Mouse (Mus musculus): ENCODE data around the gene Tmem59. TPM values are rescaled to one million over a fixed set of nuclear protein-coding genes. Genes with fewer than 3 reads are reported as not detected.

Gene Tmem59
- polyA plus RNA-seq, 1 experiment, result 142 TPM

DNA sequence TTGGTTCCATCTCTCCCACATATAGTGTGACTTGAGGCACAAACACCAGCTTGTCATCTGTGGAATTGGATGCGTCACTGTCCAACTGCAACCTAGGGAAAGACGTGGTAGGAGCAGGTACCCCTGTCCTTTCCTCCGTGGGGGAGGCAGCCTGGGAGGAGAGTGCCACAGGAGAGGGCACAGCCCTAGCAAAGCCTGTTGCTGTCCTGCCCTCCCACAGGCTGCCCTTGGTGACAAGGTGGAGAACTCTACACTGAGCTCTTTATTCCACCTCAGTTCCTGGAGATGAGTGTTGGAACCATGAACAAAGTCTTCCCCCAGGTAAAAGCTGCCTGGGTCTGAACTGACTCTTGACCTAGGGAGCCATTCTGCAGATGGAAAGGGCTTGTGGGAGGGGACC lies 30.7 kb downstream of the Tmem59 start, which contains the start of gene Ldlrad1:
TSS of gene Ldlrad1 (plus strand) at position 301 of the 400 bp plus-strand sequence.
- Histone ChIP-seq H3K36me3 (ENCODE audit: control insufficient read depth, insufficient read depth) (no peaks in the 10 kb centered on the region), H3K79me3 (ENCODE audit: low read depth) (no peaks in the 10 kb centered on the region), H3ac (ENCODE audit: control insufficient read depth, insufficient read length, low read depth) (no peak within 1 kb of the TSS), H3K4me3 (ENCODE audit: insufficient read depth, poor library complexity, severe bottlenecking) (no peak within 1 kb of the TSS), H3K79me2 (ENCODE audit: control insufficient read depth, insufficient read depth) (no peaks in the 10 kb centered on the region), H3K27me3 (ENCODE audit: control insufficient read depth, insufficient read depth, insufficient read length) (no peaks in the 10 kb centered on the region)
- TF ChIP-seq CTCF (IDR thresholded peaks at IDR 0.05; ENCODE audit: control insufficient read depth, insufficient read depth, insufficient read length) (no peak), MAX (IDR thresholded peaks at IDR 0.05) (no peak), MYOD1 (IDR thresholded peaks at IDR 0.05; ENCODE audit: control insufficient read depth, insufficient read length, low read depth) (no peak), CEBPB (IDR thresholded peaks at IDR 0.05; ENCODE audit: low read depth) (no peak), FOSL1 (IDR thresholded peaks at IDR 0.05; ENCODE audit: insufficient read depth, low read length, poor library complexity, severe bottlenecking) (no peak), MYOG (IDR thresholded peaks at IDR 0.05; ENCODE audit: control insufficient read depth, extremely low read depth, insufficient read length) (no peak), USF1 (IDR thresholded peaks at IDR 0.05; ENCODE audit: low read depth) (no peak)

GRCm38 (mm10) chr4:107210483-107211097 lies 32.4 kb downstream of the Tmem59 start:
- TF ChIP-seq USF1 (IDR thresholded peaks at IDR 0.05; ENCODE audit: low read depth), result no peak
- TF ChIP-seq FOSL1 (IDR thresholded peaks at IDR 0.05; ENCODE audit: insufficient read depth, low read length, poor library complexity, severe bottlenecking), result no peak
- TF ChIP-seq MYOD1 (IDR thresholded peaks at IDR 0.05; ENCODE audit: control insufficient read depth, insufficient read length, low read depth), result no peak
- no peak for TF ChIP-seq CEBPB (IDR thresholded peaks at IDR 0.05; ENCODE audit: low read depth)
- TF ChIP-seq CTCF (IDR thresholded peaks at IDR 0.05; ENCODE audit: control insufficient read depth, insufficient read depth, insufficient read length), result no peak
- no peak for TF ChIP-seq MAX (IDR thresholded peaks at IDR 0.05)
- no peak for TF ChIP-seq MYOG (IDR thresholded peaks at IDR 0.05; ENCODE audit: control insufficient read depth, extremely low read depth, insufficient read length)
- Histone ChIP-seq H3K79me2 (ENCODE audit: control insufficient read depth, insufficient read depth) (no peaks in the 10 kb centered on the region), H3K27me3 (ENCODE audit: control insufficient read depth, insufficient read depth, insufficient read length) (no peaks in the 10 kb centered on the region), H3K79me3 (ENCODE audit: low read depth) (no peaks in the 10 kb centered on the region), H3ac (ENCODE audit: control insufficient read depth, insufficient read length, low read depth) (no peak overlapping the region), H3K4me3 (ENCODE audit: insufficient read depth, poor library complexity, severe bottlenecking) (no peak overlapping the region), H3K36me3 (ENCODE audit: control insufficient read depth, insufficient read depth) (no peaks in the 10 kb centered on the region)

- no peak overlapping the region for H3K4me3 ChIP-seq (ENCODE audit: insufficient read depth, poor library complexity, severe bottlenecking)
- H3K79me3 ChIP-seq (ENCODE audit: low read depth), result no peaks in the 10 kb centered on the region
- no peaks in the 10 kb centered on the region for H3K36me3 ChIP-seq (ENCODE audit: control insufficient read depth, insufficient read depth)
- H3K27me3 ChIP-seq (ENCODE audit: control insufficient read depth, insufficient read depth, insufficient read length), result no peaks in the 10 kb centered on the region
- TF ChIP-seq CEBPB (IDR thresholded peaks at IDR 0.05; ENCODE audit: low read depth), result no peak
- TF ChIP-seq USF1 (IDR thresholded peaks at IDR 0.05; ENCODE audit: low read depth), result no peak
- no peak for TF ChIP-seq CTCF (IDR thresholded peaks at IDR 0.05; ENCODE audit: control insufficient read depth, insufficient read depth, insufficient read length)
- no peak for TF ChIP-seq FOSL1 (IDR thresholded peaks at IDR 0.05; ENCODE audit: insufficient read depth, low read length, poor library complexity, severe bottlenecking)
- TF ChIP-seq MAX (IDR thresholded peaks at IDR 0.05), result no peak
- TF ChIP-seq MYOG (IDR thresholded peaks at IDR 0.05; ENCODE audit: control insufficient read depth, extremely low read depth, insufficient read length), result no peak
- no peak for TF ChIP-seq MYOD1 (IDR thresholded peaks at IDR 0.05; ENCODE audit: control insufficient read depth, insufficient read length, low read depth)
- no peak overlapping the region for H3ac ChIP-seq (ENCODE audit: control insufficient read depth, insufficient read length, low read depth)
- H3K79me2 ChIP-seq (ENCODE audit: control insufficient read depth, insufficient read depth), result no peaks in the 10 kb centered on the region
These were observed 33.3 kb downstream of the Tmem59 start for GRCm38 (mm10) chr4:107211465-107211864.

GRCm38 (mm10) chr4:107211936-107212335 lies 33.7 kb downstream of the Tmem59 start:
- no peak overlapping the region for H3ac ChIP-seq (ENCODE audit: control insufficient read depth, insufficient read length, low read depth)
- no peak for TF ChIP-seq MYOG (IDR thresholded peaks at IDR 0.05; ENCODE audit: control insufficient read depth, extremely low read depth, insufficient read length)
- TF ChIP-seq MAX (IDR thresholded peaks at IDR 0.05), result no peak
- TF ChIP-seq USF1 (IDR thresholded peaks at IDR 0.05; ENCODE audit: low read depth), result no peak
- TF ChIP-seq FOSL1 (IDR thresholded peaks at IDR 0.05; ENCODE audit: insufficient read depth, low read length, poor library complexity, severe bottlenecking), result no peak
- no peak for TF ChIP-seq CEBPB (IDR thresholded peaks at IDR 0.05; ENCODE audit: low read depth)
- TF ChIP-seq CTCF (IDR thresholded peaks at IDR 0.05; ENCODE audit: control insufficient read depth, insufficient read depth, insufficient read length), result no peak
- no peak for TF ChIP-seq MYOD1 (IDR thresholded peaks at IDR 0.05; ENCODE audit: control insufficient read depth, insufficient read length, low read depth)
- no peaks in the 10 kb centered on the region for H3K27me3 ChIP-seq (ENCODE audit: control insufficient read depth, insufficient read depth, insufficient read length)
- H3K4me3 ChIP-seq (ENCODE audit: insufficient read depth, poor library complexity, severe bottlenecking), result no peak overlapping the region
- H3K36me3 ChIP-seq (ENCODE audit: control insufficient read depth, insufficient read depth), result no peaks in the 10 kb centered on the region
- no peaks in the 10 kb centered on the region for H3K79me3 ChIP-seq (ENCODE audit: low read depth)
- H3K79me2 ChIP-seq (ENCODE audit: control insufficient read depth, insufficient read depth), result no peaks in the 10 kb centered on the region

GRCm38 (mm10) chr4:107213279-107214011 lies 35.2 kb downstream of the Tmem59 start:
- no peaks in the 10 kb centered on the region for H3K79me2 ChIP-seq (ENCODE audit: control insufficient read depth, insufficient read depth)
- H3K36me3 ChIP-seq (ENCODE audit: control insufficient read depth, insufficient read depth), result no peaks in the 10 kb centered on the region
- H3K4me3 ChIP-seq (ENCODE audit: insufficient read depth, poor library complexity, severe bottlenecking), result no peak overlapping the region
- H3ac ChIP-seq (ENCODE audit: control insufficient read depth, insufficient read length, low read depth), result no peak overlapping the region
- no peaks in the 10 kb centered on the region for H3K79me3 ChIP-seq (ENCODE audit: low read depth)
- no peak for TF ChIP-seq MAX (IDR thresholded peaks at IDR 0.05)
- TF ChIP-seq MYOG (IDR thresholded peaks at IDR 0.05; ENCODE audit: control insufficient read depth, extremely low read depth, insufficient read length), result no peak
- TF ChIP-seq CEBPB (IDR thresholded peaks at IDR 0.05; ENCODE audit: low read depth), result no peak
- TF ChIP-seq FOSL1 (IDR thresholded peaks at IDR 0.05; ENCODE audit: insufficient read depth, low read length, poor library complexity, severe bottlenecking), result no peak
- no peak for TF ChIP-seq CTCF (IDR thresholded peaks at IDR 0.05; ENCODE audit: control insufficient read depth, insufficient read depth, insufficient read length)
- TF ChIP-seq MYOD1 (IDR thresholded peaks at IDR 0.05; ENCODE audit: control insufficient read depth, insufficient read length, low read depth), result no peak
- no peak for TF ChIP-seq USF1 (IDR thresholded peaks at IDR 0.05; ENCODE audit: low read depth)
- no peaks in the 10 kb centered on the region for H3K27me3 ChIP-seq (ENCODE audit: control insufficient read depth, insufficient read depth, insufficient read length)
